Mouse (Mus musculus) ovary, postnatal 14 days (tissue): ENCODE measurements around the gene Mrgbp.

Experiments
- DNase-seq: peaks from one replicate; pipeline ENCODE4 v3.0.0; 2022; ENCODE audit warnings: low spot score

Gene Mrgbp

GRCm38 (mm10) chr2:180589123-180589831, 8.2 kb downstream of the Mrgbp start, which contains the start of gene Ogfr:
Gene Ogfr (plus strand): TSS chr2:180589245.
- DNase-seq: peak; percentile 75

GRCm38 (mm10) chr2:180597490-180597889, 16.4 kb downstream of the Mrgbp start, which contains the start of gene Col9a3:
Gene Col9a3 (plus strand): TSS chr2:180597790.
- no peak for DNase-seq

- DNase-seq: no peak
Observed at GRCm38 (mm10) chr2:180598157-180598705, 17.1 kb downstream of the Mrgbp start.

GRCm38 (mm10) chr2:180600569-180601021, 19.5 kb downstream of the Mrgbp start:
- no peak for DNase-seq

- DNase-seq: no peak
Observed at GRCm38 (mm10) chr2:180604781-180605180, 23.7 kb downstream of the Mrgbp start.

- no peak for DNase-seq
Observed at GRCm38 (mm10) chr2:180610283-180610682, 29.2 kb downstream of the Mrgbp start.

- DNase-seq: no peak
Observed at GRCm38 (mm10) chr2:180611882-180612281, 30.8 kb downstream of the Mrgbp start.
